Mouse (Mus musculus): ENCODE data around the gene Nck1.

DNA sequence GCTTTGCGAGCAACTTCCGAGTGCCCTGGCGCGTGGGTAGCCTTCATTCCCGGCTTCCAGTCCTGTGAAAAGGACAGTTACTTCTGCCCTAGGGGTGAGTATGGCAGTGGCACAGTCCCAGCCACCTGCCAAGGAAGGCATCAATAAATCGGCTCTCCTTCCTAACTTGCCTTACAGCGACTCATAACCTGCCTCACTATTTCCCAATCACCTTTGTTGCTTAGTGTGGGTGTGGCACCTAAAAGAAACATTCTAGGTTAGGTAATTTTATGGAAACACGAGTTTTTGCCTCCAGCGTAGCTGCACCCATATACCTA is 618 bp upstream of the Nck1 start:
- no peak for TF ChIP-seq CTCF (IDR thresholded peaks at IDR 0.05; ENCODE audit: borderline replicate concordance, insufficient read depth, low read length)
- TF ChIP-seq POLR2A (IDR thresholded peaks at IDR 0.05; ENCODE audit: low read depth, low read length) = no peak

Data from embryonic fibroblast, embryonic 13.5 days (primary cell).